Mouse (Mus musculus): Measurements from ENCODE around the gene Agtrap.

The Agtrap gene

DNA sequence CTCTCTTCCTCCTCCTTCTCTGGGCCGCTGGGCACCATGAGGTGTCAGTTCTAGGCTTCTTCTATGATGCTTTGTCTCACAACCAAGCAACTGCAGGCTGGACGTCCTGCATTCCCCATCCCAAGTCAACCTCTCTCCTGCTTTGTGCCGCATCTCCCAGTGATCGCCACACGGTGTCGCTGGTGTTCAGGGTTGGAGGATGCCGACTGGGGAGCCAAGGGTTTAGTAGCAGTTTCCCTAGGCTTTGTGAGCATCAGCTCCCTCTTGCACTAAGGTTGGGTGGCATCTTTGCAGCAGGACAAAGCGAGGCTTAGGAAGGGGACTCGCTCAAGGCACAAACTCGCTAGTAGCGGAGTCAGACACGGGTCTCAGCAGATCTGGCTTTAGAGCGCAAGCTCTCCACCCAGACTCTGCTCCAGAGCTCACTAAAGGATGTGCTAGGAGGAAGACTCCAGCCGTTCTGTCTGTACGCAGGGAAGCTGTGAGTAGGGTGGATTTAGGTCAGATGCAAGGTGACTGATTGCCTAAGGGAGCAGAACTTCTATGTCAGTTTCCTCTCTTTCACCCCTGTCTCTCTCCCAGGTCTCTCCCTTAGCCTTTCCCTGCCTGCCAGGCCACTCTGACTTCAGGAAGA is 27.0 kb upstream of the Agtrap start:
- TF ChIP-seq GATA4 (IDR thresholded peaks at IDR 0.05; ENCODE audit: insufficient replicate concordance, low read length), result no peak

DNA sequence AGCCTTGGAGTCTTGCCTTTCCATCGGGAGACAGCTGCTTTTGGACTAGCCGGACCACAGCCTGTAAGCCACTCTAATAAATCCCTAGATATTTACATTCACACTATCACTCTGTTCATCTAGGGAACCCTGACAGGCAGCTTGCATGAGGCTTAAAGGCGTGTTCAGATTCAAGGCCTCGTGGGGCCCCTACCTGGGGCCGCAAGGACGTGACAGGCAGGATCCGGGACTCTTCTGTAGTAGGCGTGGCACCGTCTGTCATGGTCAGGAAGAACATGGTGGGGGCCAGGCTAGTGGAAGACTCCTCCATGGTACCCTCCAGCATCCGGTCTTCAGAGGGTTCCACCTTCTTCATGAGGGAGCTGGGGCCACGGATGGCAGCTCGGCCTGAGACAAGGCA is 24.7 kb upstream of the Agtrap start:
- no peak for TF ChIP-seq GATA4 (IDR thresholded peaks at IDR 0.05; ENCODE audit: insufficient replicate concordance, low read length)

DNA sequence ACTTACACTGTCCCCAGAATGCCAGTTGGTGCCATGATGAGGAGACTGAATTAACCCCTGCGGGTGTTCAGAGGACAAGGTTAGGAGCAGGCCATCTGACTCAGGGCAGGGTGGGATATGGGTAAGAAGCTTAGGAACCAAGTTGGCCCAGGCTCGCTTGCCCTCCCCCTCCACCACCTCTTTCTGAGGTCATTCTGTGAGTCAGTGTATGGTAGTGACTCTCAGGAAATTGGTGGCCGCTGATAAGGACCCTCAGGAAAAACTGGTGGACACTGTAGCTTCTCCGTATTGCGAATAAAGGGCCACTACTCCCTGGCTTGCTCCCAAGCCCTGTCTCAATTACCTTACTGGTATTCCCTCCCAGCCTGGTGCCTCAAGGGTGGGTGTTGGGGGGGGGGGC is 21.4 kb upstream of the Agtrap start:
- no peak for TF ChIP-seq GATA4 (IDR thresholded peaks at IDR 0.05; ENCODE audit: insufficient replicate concordance, low read length)

DNA sequence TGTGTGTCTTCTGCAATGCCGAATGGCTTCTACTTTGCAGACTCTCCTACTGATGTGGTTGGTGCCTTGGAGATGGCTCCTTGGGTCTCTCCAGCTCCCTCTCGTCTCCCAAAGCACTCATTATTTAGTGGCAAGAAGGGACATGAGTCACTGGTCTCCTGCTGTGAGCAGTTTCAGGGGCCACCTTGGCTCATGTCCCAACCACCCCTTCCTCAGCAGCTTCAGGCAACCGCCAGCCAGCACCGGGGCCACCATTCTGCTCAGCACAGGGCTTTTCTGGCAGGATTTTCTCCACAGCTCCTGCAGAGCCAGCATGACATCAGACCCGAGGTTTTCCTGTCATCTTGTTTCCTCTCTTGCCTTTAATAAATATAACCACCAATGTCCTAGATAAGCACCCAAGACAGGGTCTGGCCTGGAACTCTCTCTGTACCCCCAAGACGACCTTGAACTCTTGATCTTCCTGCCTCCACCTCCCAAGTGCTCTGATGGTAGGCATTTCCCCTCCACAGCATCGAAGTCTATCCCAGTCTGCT is 20.8 kb upstream of the Agtrap start:
- no peak for TF ChIP-seq GATA4 (IDR thresholded peaks at IDR 0.05; ENCODE audit: insufficient replicate concordance, low read length)

DNA sequence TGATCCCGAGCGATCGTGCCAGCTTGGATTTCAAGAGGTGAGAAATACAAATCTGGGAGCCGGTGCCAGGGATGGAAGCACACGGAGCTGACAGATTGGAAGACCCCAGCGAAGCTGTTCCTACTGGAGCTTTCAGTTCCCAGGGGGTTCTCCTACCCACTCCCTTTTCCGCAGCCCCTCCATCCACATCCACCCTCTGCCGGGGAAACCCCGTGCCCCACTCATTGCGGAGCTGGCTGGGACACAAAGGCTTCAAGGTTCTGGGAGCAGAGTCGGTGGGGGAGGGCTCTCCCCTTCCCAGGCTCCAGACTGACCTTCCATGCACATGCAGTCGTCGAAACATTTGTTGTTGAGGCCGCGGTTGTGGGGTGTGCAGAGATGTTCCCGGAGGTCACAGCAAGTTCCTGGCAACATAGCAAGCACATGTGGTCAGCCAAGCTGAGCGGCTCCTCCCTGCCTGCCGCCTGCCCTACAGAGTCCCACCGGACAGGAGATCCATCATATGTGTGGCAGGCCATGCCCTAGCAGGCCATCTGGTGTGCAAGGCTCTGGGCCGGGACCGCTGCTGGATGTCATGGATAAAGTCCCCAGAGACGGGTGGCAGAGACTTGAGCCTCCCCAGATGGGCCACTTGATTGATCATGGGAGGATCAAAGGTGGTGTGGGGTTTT is 19.9 kb upstream of the Agtrap start:
- TF ChIP-seq GATA4 (IDR thresholded peaks at IDR 0.05; ENCODE audit: insufficient replicate concordance, low read length), result no peak

DNA sequence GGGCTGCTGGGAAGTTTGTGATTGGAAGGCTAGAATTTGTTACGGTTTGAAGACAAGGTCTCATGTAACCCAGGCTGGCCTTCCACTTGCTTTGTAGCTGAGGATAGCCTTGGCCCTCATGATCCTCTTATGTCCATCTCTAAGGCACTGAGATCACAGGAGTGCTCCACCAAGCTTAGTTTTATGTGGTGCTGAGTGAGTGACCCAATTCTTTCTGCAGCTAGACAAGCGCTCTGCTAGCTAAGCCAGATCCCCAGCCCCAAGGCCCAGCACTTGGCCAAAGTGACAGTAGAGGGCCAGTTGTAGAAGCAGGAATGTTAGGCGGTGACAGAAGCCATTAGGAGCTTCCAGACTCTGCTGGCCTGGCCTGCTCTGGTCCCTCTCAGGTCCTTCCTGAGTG is 16.3 kb upstream of the Agtrap start:
- TF ChIP-seq GATA4 (IDR thresholded peaks at IDR 0.05; ENCODE audit: insufficient replicate concordance, low read length), result no peak

DNA sequence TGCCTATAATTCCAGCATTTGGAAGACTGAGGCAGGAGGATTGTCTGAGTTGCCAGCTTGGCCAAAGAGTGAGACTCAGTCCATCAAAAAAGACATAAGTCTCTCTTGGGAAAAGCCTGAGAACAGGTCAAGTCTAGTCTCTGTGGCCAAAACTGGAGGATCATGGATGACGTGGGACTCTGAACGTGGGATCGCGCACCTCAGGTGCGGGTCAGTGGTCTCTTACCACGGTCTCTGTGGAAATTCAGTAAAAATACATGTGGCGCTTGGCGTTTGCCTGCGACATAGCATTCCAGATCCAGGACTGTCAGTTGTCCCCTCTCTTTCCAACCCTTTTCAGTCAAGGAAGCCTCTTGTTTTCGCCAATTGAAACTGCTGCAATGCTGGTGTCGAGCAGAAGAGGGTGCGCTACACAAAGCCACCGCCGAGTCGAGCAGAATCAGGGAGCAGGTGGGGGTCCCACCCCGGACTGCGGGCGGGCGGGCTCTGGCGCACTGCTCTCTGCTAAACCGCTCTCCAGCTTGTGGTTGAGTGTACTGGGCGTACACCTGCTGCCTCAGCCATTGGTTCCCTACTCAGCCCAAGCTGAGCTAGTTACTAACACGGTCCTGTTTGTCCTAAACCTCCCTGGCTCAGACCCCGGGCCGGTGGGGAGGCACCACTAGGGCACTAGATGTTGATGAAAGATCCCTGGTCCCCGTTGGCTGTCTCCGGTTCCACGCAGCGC is 14.1 kb upstream of the Agtrap start:
- TF ChIP-seq GATA4 (IDR thresholded peaks at IDR 0.05; ENCODE audit: insufficient replicate concordance, low read length), result no peak

DNA sequence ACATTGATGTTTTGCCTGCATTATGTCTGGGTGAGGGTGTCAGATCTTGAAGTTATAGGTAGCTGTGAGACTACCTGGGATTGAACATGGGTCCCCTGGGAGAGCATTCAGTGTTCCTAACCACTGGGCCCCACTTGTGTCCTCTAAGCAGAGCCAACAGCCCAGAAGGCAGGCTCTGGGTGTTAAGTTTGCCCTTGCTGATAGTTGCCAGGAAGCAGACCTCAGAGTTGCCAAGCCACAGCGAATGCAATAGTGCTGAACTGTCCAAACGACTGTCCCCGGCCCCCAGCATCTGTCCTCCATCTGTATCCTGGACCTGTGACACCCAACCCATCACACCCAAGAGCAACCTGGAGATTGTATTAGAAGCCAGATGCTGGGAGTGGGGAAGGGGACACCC is 10.8 kb upstream of the Agtrap start:
- TF ChIP-seq GATA4 (IDR thresholded peaks at IDR 0.05; ENCODE audit: insufficient replicate concordance, low read length), result no peak

DNA sequence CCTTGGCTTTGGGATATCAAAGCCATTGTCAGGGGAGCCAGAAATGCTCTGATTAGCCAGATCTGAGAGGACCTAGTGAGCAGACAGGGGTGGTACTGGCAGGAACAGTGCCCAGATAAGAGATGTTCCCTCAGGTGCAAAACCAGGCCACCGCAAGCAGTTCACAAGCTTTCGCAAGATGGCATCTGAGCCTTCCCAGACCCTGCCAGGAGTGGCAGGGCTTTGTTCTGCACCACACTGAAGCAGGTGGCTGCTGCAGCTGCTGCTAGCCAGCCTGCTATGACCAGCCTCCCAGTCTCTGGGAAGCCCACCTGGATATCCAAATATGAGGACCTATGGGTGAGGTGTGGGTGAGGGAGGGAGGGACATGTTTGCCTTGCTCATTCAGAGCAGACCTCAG is 10.1 kb upstream of the Agtrap start:
- TF ChIP-seq GATA4 (IDR thresholded peaks at IDR 0.05; ENCODE audit: insufficient replicate concordance, low read length), result no peak

DNA sequence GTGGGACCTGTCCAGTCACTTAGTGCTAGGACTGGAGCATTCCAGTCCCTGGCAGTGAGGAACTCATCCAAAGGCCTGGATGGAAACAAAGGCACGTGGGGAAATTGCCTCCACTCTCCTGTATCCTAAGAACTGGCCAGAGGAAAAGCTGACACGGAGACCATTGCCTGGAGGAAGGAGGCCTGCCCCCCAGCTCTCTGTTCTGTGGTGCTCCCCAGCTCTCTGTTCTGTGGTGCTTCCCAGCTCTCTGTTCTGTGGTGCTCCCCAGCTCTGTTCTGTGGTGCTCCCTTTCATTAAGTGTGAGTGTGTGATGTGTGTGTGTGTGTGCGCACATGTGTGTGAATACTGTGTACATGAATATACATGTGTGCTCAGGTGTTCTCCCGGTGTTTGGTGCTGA is 7.2 kb upstream of the Agtrap start:
- no peak for TF ChIP-seq GATA4 (IDR thresholded peaks at IDR 0.05; ENCODE audit: insufficient replicate concordance, low read length)

DNA sequence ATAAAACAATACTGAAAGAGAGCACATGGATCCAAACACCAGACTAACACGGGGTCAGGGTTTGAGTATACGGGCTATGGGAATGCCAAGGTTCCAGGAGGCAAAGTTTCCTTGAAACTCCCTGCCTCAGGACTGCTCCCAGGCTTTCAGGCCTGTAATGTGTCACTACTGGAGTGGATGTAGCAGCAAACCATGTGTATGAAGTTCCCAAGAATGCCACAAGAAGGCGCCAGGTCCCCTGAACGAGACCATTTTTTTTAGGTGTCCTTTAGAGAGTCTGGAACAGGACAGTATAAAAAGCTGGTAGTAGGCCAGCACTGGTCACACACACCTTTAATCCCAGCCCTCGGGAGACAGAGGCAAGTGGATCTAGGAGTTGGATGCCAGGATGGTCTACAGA is 6.3 kb upstream of the Agtrap start:
- no peak for TF ChIP-seq GATA4 (IDR thresholded peaks at IDR 0.05; ENCODE audit: insufficient replicate concordance, low read length)

DNA sequence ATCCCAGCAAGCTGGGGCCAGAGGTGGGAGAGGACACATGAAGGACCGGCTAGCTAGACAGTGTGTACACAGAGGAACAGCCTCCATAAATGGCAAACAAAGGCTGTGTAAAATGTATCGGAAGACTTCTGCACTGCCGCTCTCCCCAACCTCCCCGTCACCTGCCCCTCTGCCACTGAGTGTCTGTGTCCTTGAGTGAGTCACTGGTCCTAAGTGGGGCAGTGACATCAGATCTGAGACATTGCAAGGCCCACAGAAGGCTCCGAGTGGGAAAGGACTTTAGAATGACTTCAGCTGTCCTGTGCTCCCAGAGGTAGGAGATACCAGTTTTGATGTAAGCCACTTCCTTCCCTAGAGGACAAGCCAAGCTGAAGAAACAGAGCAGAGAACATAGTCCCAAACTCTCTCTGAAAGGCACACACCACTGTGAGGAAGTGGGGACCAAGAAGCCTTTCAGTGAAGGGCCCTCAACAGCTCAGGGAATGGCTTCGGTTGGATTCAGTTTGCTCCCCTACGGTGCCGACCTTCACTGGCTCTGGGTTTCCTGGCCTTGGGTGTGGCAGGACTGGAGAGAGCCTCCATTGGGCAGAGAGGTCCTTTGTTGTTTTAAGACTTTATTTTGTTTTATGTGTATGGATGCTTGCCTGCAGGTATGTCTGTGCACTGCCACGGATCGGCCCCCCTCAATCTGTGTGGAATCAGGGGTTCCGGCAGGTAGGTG is 4.9 kb upstream of the Agtrap start:
- TF ChIP-seq GATA4 (IDR thresholded peaks at IDR 0.05; ENCODE audit: insufficient replicate concordance, low read length), result no peak

DNA sequence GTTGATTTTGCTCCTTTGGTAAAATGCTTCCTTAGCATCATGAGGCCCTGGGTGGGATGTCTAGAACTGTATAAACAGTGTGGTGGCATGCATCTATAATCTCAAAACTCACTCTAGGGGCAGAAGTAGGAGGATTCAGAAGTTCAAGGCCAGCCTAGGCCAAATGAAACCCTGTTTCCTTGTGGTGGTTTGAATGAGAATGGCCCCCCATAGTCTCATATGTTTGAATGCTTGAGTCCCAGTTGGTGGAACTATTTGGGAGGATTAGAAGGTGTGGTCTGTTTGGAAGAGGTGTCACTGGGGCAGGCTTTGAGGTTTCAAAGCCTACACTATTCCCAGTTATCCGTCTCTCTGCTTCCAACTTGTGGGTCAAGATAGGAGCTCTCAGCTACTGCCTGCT is 3.4 kb upstream of the Agtrap start:
- no peak for TF ChIP-seq GATA4 (IDR thresholded peaks at IDR 0.05; ENCODE audit: insufficient replicate concordance, low read length)

DNA sequence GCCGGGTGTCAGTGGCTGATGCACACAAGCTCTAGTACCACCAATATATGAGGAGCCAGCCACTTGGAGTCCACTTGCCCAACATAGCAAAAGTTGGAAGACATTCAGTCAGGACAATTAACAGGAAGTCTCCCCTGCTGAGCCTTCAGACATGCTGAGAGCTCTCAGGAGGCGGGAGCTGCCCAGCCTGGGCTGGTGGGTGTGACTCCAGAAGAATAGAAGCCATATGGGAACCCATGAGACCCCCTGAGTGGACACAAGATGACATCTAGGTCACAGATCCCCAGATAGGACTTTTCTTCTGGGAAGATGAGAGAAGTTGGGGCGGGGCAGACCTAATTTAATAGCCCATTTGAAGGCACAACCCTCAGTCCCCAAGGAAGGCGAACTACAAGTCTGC is 1.3 kb upstream of the Agtrap start:
- no peak for TF ChIP-seq GATA4 (IDR thresholded peaks at IDR 0.05; ENCODE audit: insufficient replicate concordance, low read length)

DNA sequence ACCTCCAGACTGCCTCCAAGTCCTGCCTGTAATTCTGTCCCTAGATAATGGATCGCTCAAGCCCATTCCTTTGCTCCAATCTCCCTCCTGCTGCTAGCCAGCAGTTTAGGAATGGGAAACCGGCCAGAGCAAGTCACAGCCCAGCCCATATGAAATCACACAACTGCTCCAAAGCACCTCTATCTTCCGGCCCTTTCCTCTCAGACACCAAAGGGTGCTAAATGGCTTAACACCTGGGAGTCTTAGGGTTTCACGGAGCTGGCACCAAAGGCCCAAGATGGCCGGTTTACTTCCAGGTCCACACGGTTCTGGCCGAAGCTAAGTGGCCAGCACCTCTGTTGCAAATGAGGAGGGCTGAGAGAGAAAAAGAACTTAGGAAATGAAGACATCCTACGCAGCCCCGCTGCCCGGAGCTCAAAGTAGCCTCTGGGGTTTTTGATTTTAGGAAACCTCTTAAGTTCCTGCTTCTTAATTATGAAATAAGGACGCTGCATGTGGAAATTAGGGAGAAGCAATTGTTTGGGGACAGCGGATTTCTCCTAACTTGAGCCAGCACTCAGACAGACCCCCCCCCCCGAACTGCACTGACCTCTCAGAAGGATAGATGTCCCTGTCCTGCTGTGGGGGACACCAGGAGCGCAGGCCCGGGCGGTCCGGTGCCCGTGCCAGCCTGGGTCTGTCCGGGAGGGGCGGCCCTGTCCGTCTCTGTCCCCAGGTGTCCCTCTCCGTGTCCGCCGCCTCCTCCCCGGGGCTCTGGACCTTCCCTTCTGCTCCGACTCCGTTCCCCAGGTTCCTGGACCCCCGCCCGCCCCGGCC is 532 bp downstream of the Agtrap start:
- no peak for TF ChIP-seq GATA4 (IDR thresholded peaks at IDR 0.05; ENCODE audit: insufficient replicate concordance, low read length)

Data from liver, adult (tissue).